Mouse (Mus musculus) macrophage (primary cell): ENCODE measurements around the gene Gzmn. TPM values are rescaled to one million over a fixed set of nuclear protein-coding genes. Genes with fewer than 3 reads are reported as not detected.
"Not testable (repeated sequence)": the region's sequence is repeated elsewhere in the genome, so short reads cannot be mapped to it uniquely, and the experiment has no call there.

Source experiments
- H3K27ac ChIP-seq: fragments of 350-480 bp; formaldehyde crosslinking; 2 replicates; pipeline ENCODE4 v1.9.0; 2021
- H3K36me3 ChIP-seq: fragments of 350-480 bp; formaldehyde crosslinking; 2 replicates; pipeline ENCODE4 v1.9.0; 2021; ENCODE audit errors: inconsistent target
- H3K4me3 ChIP-seq: fragments of 350-480 bp; formaldehyde crosslinking; 2 replicates; pipeline ENCODE4 v1.9.0; 2021; ENCODE audit errors: inconsistent target
- H3K79me2 ChIP-seq: fragments of 350-480 bp; formaldehyde crosslinking; 2 replicates; pipeline ENCODE4 v1.9.0; 2021; ENCODE audit errors: inconsistent target
- WGBS: methylation state at CpG from one replicate; pipeline ENCODE4 v1.1.7; 2026; ENCODE audit warnings: inconsistent platforms; ENCODE audit not compliant: missing documents; 5-methylcytosine and 5-hydroxymethylcytosine counted together
- polyA plus RNA-seq: library from polyadenylated mRNA; stranded (reverse); fragments of 250-400 nt; gene quantifications from 3 replicates; pipeline ENCODE4 v1.2.4, GENCODE M21; 2018; ENCODE audit warnings: inconsistent platforms
- total RNA-seq, 78 experiments: library from RNA; depleted of rRNA; stranded (reverse); fragments of 250-400 nt; gene quantifications; 1 replicate in 9 of 78; 2 replicates in 24 of 78; 3 replicates in 43 of 78; 4 replicates in 2 of 78; pipeline ENCODE4 v1.2.4; 2018; ENCODE audit warnings: inconsistent platforms in 56 of 78

The Gzmn gene
- not detected for total RNA-seq (2018; cell fraction: chromatin; rRNA removed)
- not detected for total RNA-seq (2018; cell fraction: cytosol; rRNA removed)
- not detected for total RNA-seq (2018; cell fraction: nucleus; rRNA removed)
- not detected in 3 replicates for polyA plus RNA-seq

GRCm38 (mm10) chr14:56174499-56174898 lies at the start of gene Gzmn:
Gzmn (minus strand) TSS chr14:56174599.
- WGBS, result 91% methylated on average over 5 of the region's 5 CpGs
- H3K27ac ChIP-seq, result no peak within 1 kb of the TSS
- no peaks in the 10 kb centered on the region for H3K36me3 ChIP-seq
- no peak within 1 kb of the TSS for H3K4me3 ChIP-seq
- H3K79me2 ChIP-seq, result no peaks in the 10 kb centered on the region

- H3K36me3 ChIP-seq, result no peaks in the 10 kb centered on the region
- 92% methylated on average over 4 of the region's 4 CpGs for WGBS
- H3K4me3 ChIP-seq, result no peak within 1 kb of the TSS
- no peak within 1 kb of the TSS for H3K27ac ChIP-seq
- no peaks in the 10 kb centered on the region for H3K79me2 ChIP-seq
These were observed 36.9 kb upstream of the Gzmn start, which contains the start of gene Gzmf for GRCm38 (mm10) chr14:56211317-56211716. Gzmf (minus strand) TSS chr14:56211417.

- Histone ChIP-seq H3K4me3 (no peak overlapping the region), H3K27ac (no peak overlapping the region), H3K79me2 (no peaks in the 10 kb centered on the region), H3K36me3 (no peaks in the 10 kb centered on the region)
- WGBS, result 86% methylated on average over 1 of the region's 1 CpGs
These were observed 31.2 kb upstream of the Gzmn start for GRCm38 (mm10) chr14:56205613-56206012.

DNA sequence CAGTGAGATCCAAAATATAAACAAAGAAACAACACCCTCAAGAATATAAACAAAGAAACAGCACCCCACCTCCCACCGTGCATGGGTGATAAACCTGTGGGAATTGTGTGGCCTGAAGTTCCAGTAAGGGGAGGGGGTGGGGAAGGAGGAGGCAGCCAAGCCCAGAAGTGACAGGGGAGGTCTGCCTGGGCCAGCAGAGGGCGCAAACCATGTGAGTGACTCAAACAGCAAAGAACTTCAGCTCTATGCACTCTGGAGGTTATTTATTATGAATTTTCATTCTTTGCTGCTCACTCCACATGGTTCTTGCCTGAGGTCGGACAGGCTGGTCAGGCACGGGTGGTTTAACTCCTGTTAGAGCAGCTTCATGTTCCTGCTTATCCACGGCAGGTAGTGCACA lies 30.6 kb upstream of the Gzmn start:
- H3K36me3 ChIP-seq, H3K27ac ChIP-seq, H3K79me2 ChIP-seq, H3K4me3 ChIP-seq: not testable (repeated sequence)
- 32% methylated on average over 5 of the region's 5 CpGs for WGBS

DNA sequence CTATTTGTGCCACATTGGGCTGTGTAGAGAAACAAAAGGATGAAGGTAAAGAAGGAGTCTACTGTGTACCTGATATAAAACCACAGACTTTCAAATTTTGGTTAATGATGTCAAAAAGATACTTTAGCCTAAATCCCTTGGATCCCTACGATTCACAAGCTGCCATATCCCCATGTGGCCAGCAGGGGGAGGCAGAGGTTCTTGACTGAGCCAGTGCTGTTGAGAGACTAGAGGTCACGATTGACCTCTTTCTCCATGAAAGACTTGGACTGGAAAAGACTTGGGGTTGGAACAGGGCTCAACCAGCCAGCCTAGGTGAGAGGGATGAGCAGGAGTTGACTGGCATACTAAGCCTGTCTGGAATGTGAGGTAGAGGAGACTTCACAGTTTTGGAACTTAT lies 29.6 kb upstream of the Gzmn start:
- Histone ChIP-seq H3K79me2 (no peaks in the 10 kb centered on the region), H3K36me3 (no peaks in the 10 kb centered on the region), H3K4me3 (no peak overlapping the region), H3K27ac (no peak overlapping the region)
- WGBS, result 0% methylated on average over 2 of the region's 2 CpGs

DNA sequence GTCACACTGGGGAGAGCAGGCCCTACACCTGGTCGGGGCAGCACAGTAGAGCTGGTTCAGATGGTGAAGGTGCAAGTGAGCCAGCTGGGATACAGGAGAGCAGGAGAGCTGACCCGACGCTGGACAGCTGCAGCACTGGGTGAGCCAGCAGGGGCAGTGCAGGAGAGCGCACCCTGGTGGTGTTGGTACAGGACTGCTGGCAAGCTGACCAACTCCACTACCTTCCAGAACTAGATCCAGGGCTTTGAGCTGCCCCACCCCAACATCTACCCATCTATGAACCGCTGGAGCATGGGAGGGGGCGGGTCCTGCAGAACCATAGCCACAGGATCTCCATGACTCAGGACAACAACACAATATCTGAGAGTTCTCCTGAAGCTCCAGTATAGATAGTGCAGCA lies 12.5 kb upstream of the Gzmn start:
- Histone ChIP-seq H3K27ac (no peak overlapping the region), H3K4me3 (no peak overlapping the region), H3K36me3 (no peaks in the 10 kb centered on the region), H3K79me2 (no peaks in the 10 kb centered on the region)
- WGBS, result 62% methylated on average over 6 of the region's 6 CpGs

DNA sequence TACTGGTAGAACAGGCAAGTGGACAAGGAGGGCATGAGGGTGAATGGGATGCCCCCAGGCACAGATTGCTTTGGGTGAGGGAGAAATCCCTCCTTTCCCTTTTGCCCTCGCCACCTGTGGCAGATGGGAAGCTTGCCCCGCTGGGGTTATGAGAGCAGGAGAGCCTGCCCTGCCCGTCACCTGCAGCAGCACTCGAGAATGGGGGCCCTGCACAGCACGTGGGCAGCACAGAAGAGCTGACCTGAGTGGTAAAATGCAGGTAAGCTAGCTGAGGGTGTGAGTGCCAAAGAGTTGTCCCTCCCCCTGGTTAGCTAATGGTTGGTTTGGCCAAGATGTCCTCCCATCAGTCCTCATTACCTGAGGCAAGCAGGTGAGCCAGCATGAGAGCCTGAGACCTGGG lies 12.1 kb upstream of the Gzmn start:
- Histone ChIP-seq H3K27ac (no peak overlapping the region), H3K36me3 (no peaks in the 10 kb centered on the region), H3K4me3 (no peak overlapping the region), H3K79me2 (no peaks in the 10 kb centered on the region)
- 71% methylated on average over 5 of the region's 5 CpGs for WGBS

GRCm38 (mm10) chr14:56177651-56178050 lies 3.3 kb upstream of the Gzmn start:
- H3K27ac ChIP-seq, H3K79me2 ChIP-seq, H3K4me3 ChIP-seq, H3K36me3 ChIP-seq: not testable (repeated sequence)
- 18% methylated on average over 8 of the region's 8 CpGs for WGBS

DNA sequence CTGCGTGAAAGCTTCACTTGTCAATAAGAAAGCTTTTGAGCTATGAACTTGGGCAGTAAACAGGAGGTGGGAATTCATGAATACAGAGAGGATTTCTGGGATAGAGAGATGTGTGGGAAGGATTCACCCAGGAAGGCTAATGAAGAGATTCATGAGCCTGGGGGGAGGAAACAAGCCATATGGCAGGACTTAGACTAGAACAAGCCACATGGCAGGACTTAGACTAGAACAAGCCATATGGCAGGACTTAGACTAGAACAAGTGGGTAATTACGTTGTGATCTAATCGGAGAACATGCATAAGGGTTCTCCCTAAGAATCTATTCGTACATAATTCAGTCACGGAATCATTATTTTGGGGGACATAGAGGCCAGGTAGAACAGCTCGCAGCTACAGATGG lies 1.0 kb downstream of the Gzmn start:
- Histone ChIP-seq H3K79me2 (no peaks in the 10 kb centered on the region), H3K4me3 (no peak overlapping the region), H3K36me3 (no peaks in the 10 kb centered on the region), H3K27ac (no peak overlapping the region)
- 90% methylated on average over 6 of the region's 6 CpGs for WGBS

DNA sequence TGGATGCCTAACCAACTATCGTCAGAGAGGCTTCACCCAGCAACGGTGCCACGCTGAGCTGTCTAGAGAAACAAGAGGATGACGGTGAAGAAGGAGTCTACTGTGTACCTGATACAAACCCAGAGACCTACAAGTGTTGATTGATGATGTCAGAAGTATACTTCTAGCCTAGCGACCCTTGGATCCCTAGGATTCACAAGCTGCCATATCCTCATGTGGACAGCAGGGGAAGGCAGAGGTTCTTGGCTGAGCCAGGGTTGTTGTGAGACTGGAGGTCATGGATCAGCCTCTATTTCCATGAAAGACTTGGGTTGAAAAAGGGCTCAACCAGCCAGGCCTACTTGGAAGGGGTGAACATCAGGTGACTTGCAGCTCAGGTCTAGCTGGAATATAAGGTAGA lies 1.7 kb downstream of the Gzmn start:
- Histone ChIP-seq H3K27ac (no peak overlapping the region), H3K4me3 (no peak overlapping the region), H3K36me3 (no peaks in the 10 kb centered on the region), H3K79me2 (no peaks in the 10 kb centered on the region)
- WGBS, result 84% methylated on average over 5 of the region's 5 CpGs

- 66% methylated on average over 6 of the region's 6 CpGs for WGBS
- Histone ChIP-seq H3K79me2 (no peaks in the 10 kb centered on the region), H3K4me3 (no peak overlapping the region)
These were observed 6.4 kb downstream of the Gzmn start for GRCm38 (mm10) chr14:56168009-56168408.

GRCm38 (mm10) chr14:56162109-56162508 lies 12.3 kb downstream of the Gzmn start:
- H3K79me2 ChIP-seq, result no peaks in the 10 kb centered on the region
- WGBS, result 80% methylated on average over 2 of the region's 2 CpGs
- no peak overlapping the region for H3K27ac ChIP-seq
- no peak overlapping the region for H3K4me3 ChIP-seq
- H3K36me3 ChIP-seq, result no peaks in the 10 kb centered on the region

More at GRCm38 (mm10) chr14:56168009-56168408, 6.4 kb downstream of the Gzmn start:
- Histone ChIP-seq H3K27ac (no peak overlapping the region), H3K36me3 (no peaks in the 10 kb centered on the region)

- not testable (repeated sequence) for H3K79me2 ChIP-seq, H3K27ac ChIP-seq, H3K36me3 ChIP-seq, H3K4me3 ChIP-seq
- WGBS, result 88% methylated on average over 2 of the region's 2 CpGs
These were observed 14.9 kb downstream of the Gzmn start, which contains the start of gene Gzmg for GRCm38 (mm10) chr14:56159479-56159878. Gzmg (minus strand) TSS chr14:56159579.

DNA sequence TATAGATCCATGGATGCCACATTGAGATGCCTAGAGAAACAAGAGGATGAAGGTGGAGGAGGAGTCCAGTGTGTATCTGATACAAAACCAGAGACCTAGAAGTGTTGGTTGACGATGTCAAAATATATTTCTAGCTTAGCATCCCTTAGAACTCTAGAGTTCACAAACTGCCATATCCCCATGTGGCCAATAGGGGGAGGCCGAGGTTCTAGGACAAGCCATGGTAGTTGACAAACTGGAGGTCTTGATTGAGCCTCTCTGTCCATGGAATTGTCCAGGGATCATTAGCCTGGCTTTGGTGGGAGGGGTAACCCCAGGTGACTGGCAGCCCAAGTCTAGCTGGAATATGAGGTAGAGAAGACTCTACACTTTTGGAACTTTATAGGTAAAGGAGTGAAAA lies 19.1 kb downstream of the Gzmn start:
- WGBS, result 72% methylated on average over 2 of the region's 2 CpGs
- H3K36me3 ChIP-seq, result no peaks in the 10 kb centered on the region

GRCm38 (mm10) chr14:56133675-56134074 lies 40.7 kb downstream of the Gzmn start:
- H3K4me3 ChIP-seq, H3K27ac ChIP-seq, H3K36me3 ChIP-seq, H3K79me2 ChIP-seq: not testable (repeated sequence)
- 56% methylated on average over 1 of the region's 1 CpGs for WGBS

More for the DNA sequence above, 19.1 kb downstream of the Gzmn start:
- H3K4me3 ChIP-seq, result no peak overlapping the region
- H3K27ac ChIP-seq, result no peak overlapping the region
- no peaks in the 10 kb centered on the region for H3K79me2 ChIP-seq

- not testable (repeated sequence) for H3K79me2 ChIP-seq, H3K36me3 ChIP-seq, H3K27ac ChIP-seq, H3K4me3 ChIP-seq
- 92% methylated on average over 2 of the region's 2 CpGs for WGBS
These were observed 41.9 kb downstream of the Gzmn start, which contains the start of gene Gzmd for GRCm38 (mm10) chr14:56132508-56132907. Gzmd (minus strand) TSS chr14:56132608.
